Mouse (Mus musculus) megakaryocyte, embryonic 14.5 days (primary cell): ENCODE results near the gene Pkd1l2.

ENCODE experiments used
- FLI1 ChIP-seq: IDR thresholded peaks from 2 replicates; pipeline ENCODE4 v1.6.1; 2012; ENCODE audit warnings: low read length, inconsistent platforms, mixed read lengths
- GATA1 ChIP-seq: IDR thresholded peaks from 3 replicates; pipeline ENCODE4 v1.6.1; 2012; ENCODE audit warnings: mixed read lengths, low read length, inconsistent platforms, borderline replicate concordance

DNA sequence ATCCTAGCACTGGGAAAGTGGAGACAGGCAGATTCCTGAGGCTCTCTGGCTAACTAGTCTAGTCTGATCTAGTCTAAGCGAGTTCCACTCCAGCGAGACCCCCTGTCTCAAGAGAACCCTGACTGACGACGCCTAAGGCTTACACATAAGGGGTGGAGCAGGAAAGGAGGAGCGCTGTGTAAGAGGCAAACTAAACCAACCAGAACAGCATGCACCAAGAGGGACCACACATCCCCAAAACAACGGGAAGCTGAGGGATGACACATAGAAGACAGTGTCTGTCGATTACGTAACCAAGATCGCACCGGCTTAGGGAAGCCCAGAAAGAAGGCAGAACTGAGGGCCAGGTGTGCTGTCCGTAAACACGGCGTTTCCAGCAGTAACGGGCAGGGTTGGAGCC lies 2.6 kb downstream of the Pkd1l2 start:
- TF ChIP-seq GATA1, result no peak
- no peak for TF ChIP-seq FLI1
